Mouse (Mus musculus) CH12.LX (cell line): Measurements from ENCODE around the gene Pelp1.

ENCODE experiments used
- CTCF ChIP-seq, 2 experiments: IDR thresholded peaks in 1 of 2; conservative IDR thresholded peaks in 1 of 2; 2 replicates each; pipeline ENCODE4 v1.5.1; 2011 to 2012; ENCODE audit warnings: low read depth in 2 of 2, low read length in 2 of 2, improper control_type of control experiment in 1 of 2, inconsistent platforms in 1 of 2, mild to moderate bottlenecking in 1 of 2, moderate library complexity in 1 of 2
- E2F4 ChIP-seq: IDR thresholded peaks from 2 replicates; pipeline ENCODE4 v1.6.1; 2011; ENCODE audit warnings: low read depth, low read length, improper control_type of control experiment; ENCODE audit not compliant: insufficient replicate concordance
- GABPA ChIP-seq: IDR thresholded peaks from 2 replicates; pipeline ENCODE4 v1.6.1; 2012; ENCODE audit warnings: low read depth, low read length, improper control_type of control experiment, inconsistent platforms; ENCODE audit not compliant: insufficient replicate concordance
- MAX ChIP-seq: IDR thresholded peaks from 2 replicates; pipeline ENCODE4 v1.6.1; 2011; ENCODE audit warnings: low read length, improper control_type of control experiment
- MYC ChIP-seq: IDR thresholded peaks from 2 replicates; pipeline ENCODE4 v1.6.1; 2011; ENCODE audit warnings: low read depth, mild to moderate bottlenecking, improper control_type of control experiment, low read length
- POLR2A ChIP-seq: IDR thresholded peaks from 2 replicates; pipeline ENCODE4 v1.6.1; 2011; ENCODE audit warnings: low read depth, mild to moderate bottlenecking, improper control_type of control experiment, low read length
- SMC3 ChIP-seq: IDR thresholded peaks from 2 replicates; pipeline ENCODE4 v1.6.1; 2011; ENCODE audit warnings: low read depth, low read length, improper control_type of control experiment
- ZMIZ1 ChIP-seq: IDR thresholded peaks from 2 replicates; pipeline ENCODE4 v1.6.1; 2012; ENCODE audit warnings: low read depth, mild to moderate bottlenecking, inconsistent platforms, low read length, improper control_type of control experiment
- ZNF384 ChIP-seq: IDR thresholded peaks from 2 replicates; pipeline ENCODE4 v1.6.1; 2012; ENCODE audit warnings: low read depth, low read length, improper control_type of control experiment, inconsistent platforms

DNA sequence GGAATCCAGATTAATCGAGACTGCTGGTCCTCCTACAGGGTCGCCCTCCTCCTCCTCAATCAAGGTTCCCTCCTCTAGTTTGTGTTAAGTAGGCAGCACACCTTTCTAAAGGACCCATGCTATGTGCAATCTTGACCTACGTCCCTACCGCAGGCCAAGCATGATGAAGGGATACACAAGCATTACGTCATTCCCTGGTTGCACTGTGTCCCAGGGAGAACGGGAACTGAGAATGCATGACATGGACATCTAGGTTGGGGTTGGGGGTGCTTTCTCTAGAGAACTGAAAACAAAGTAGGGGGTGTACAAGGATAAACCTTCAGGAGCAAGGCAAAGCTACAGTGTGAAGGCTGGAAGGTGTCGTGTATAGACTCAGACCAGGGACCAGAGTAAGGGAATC lies 32.1 kb upstream of the Pelp1 start:
- TF ChIP-seq GABPA (no peak), POLR2A (no peak), MYC (no peak), MAX (no peak), E2F4 (no peak), ZMIZ1 (no peak), SMC3 (no peak), ZNF384 (no peak), CTCF (conservative IDR thresholded peaks at IDR 0.05 in 1 of 2, IDR thresholded peaks at IDR 0.05 in 1 of 2; ENCODE audit: low read depth in 2 of 2, low read length in 2 of 2) (no peak)
